Mouse (Mus musculus): Measurements from ENCODE around the gene Twnk. TPM values are rescaled to one million over a fixed set of nuclear protein-coding genes. Genes with fewer than 3 reads are reported as not detected.
"Not testable (repeated sequence)": the region's sequence is repeated elsewhere in the genome, so short reads cannot be mapped to it uniquely, and the experiment has no call there.

Twnk gene
- polyA plus RNA-seq, 1 experiment = 2.0 TPM

DNA sequence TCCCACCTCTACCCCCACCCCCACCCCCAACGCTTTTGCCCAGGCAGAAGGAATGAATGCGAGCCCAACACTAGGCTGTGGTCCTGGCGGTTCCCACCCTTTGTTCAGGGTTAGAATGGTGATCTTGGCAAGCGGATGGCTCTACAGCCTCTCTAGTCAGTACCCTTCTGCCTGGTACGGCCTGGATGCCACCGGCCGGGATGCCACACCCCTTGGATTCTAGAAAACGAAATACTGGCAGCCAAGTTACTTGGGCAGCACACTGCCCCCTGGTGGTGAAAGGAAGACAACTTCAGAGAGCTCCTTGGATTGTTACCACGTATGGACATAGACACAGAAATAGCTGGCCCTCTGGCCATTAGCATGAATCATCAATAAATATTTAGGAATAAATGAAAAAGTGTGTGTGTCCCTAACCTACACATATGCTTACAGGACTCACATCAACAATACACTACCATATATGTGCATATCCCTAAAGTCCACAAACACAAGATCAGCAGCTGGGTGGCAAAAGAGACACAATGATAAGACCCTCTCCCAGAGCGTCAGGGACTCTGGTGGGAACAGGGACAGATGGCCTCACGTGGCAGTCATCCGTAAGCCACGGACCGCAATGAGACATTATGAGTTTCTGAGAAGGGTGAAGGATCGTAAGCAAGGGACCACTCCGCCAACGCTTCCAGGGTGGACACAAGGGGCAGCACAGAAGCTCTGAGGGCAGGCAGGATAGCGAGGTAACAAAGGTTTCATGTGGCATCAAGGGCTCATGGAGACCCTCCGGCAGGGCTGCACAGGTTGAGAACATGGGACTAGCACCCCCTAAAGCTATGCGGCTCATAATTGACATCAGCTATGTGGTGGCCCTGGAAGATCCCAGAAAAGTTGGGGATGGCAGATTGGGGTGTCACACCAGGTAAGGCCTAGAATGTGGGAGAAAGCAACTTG is 25.6 kb downstream of the Twnk start:
- peaks cover 36% of the 10 kb centered on the region for H3K4me1 ChIP-seq
- H3K27me3 ChIP-seq (replicated peaks) = peaks cover 17% of the 10 kb centered on the region
- peaks cover 23% of the 10 kb centered on the region for H3K36me3 ChIP-seq (replicated peaks; ENCODE audit: low read length)
- no peaks in the 10 kb centered on the region for H3K9me3 ChIP-seq
- peak overlapping the region; percentile 91 for H3K4me3 ChIP-seq (replicated peaks)
- TF ChIP-seq GATA1 (IDR thresholded peaks at IDR 0.05; ENCODE audit: borderline replicate concordance, low read length) = no peak
- TF ChIP-seq FLI1 (IDR thresholded peaks at IDR 0.05; ENCODE audit: low read length) = no peak

DNA sequence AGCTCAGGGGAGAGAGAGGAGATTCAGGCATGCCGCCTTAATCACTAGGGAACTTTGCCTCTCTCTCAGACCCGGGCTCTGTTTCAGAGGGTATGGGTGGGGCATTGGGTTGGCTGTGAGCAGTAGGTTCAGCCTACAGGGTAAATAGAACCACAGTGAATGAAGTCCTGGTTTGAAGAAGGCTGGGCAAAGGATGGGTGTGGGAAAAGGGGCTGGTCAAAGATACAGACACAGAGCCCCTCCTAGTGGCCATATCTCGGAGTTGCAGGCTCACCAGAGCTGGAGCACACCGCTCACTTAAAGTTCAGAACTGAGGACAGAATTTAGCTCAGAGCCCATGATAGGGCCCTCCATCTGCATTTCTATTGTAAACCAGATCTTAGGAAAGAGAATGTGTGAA is 26.3 kb downstream of the Twnk start:
- peaks cover 23% of the 10 kb centered on the region for H3K27me3 ChIP-seq (replicated peaks)
- peaks cover 39% of the 10 kb centered on the region for H3K4me1 ChIP-seq
- TF ChIP-seq GATA1 (IDR thresholded peaks at IDR 0.05; ENCODE audit: borderline replicate concordance, low read length) = no peak
- no peak for TF ChIP-seq FLI1 (IDR thresholded peaks at IDR 0.05; ENCODE audit: low read length)
- H3K36me3 ChIP-seq (replicated peaks; ENCODE audit: low read length) = peaks cover 16% of the 10 kb centered on the region
- H3K4me3 ChIP-seq (replicated peaks) = no peak overlapping the region
- H3K9me3 ChIP-seq = no peaks in the 10 kb centered on the region

DNA sequence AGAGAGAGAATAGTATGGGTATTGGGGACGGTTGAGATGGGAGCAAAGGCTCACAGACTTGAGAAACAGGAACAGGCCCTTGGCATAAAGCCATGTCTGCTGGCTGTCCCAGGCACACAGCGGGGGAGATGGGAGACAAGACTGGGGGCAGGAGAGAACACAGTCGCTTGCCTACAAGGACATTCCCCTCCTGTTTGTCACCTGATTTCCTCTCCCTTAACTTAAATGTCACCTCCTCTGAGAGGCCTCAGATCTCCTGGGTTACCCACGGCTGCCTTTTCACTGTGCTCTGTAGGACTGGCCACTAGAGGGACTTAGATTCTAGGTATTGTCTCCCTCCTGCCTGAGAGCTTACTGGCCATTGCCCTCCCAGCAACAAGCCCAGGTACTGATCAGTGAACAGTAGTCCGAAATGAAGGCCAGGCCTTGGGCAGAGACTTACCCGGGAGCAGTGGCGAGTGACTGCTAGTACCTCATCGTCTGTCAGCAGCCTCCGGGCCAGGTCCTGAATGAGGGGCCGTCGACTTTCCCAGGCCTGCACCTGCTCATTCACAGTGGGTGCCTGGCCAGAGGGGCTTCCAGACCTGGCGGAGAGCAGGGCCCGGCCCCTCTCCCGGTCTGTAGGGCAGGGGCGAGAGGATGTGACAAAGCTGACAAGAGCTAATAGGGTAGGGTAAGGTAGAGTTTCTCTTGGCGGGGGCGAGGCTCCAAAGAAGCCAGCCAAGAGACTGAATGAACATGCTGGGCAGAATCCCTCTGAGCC is 27.3 kb downstream of the Twnk start:
- Histone ChIP-seq H3K27me3 (replicated peaks) (peaks cover 31% of the 10 kb centered on the region), H3K4me3 (replicated peaks) (no peak overlapping the region), H3K4me1 (peaks cover 47% of the 10 kb centered on the region), H3K36me3 (replicated peaks; ENCODE audit: low read length) (peaks cover 7% of the 10 kb centered on the region), H3K9me3 (no peaks in the 10 kb centered on the region)
- TF ChIP-seq GATA1 (IDR thresholded peaks at IDR 0.05; ENCODE audit: borderline replicate concordance, low read length) = no peak
- TF ChIP-seq FLI1 (IDR thresholded peaks at IDR 0.05; ENCODE audit: low read length) = no peak

DNA sequence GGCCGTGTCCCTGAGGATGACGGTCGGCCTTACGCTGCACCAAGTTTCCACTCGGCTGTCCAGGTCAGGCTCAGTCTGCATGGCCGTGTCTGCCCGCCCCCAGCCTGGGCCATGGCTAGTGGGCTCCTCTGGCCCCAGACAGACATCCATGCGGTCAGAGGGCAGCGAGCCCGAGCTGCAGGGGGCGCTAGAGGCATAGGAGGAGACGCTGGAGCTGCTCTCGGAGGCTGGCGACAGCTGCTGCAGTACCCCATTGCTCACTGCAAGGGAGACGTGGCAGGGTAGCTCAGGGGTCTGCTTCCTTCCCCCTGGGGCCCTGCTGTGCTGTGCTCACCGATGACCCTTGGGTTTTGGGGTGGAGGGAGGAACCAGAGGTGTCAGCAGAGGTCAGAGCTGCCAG is 31.4 kb downstream of the Twnk start:
- H3K9me3 ChIP-seq = no peaks in the 10 kb centered on the region
- peaks cover 28% of the 10 kb centered on the region for H3K4me1 ChIP-seq
- H3K27me3 ChIP-seq (replicated peaks) = peaks cover 58% of the 10 kb centered on the region
- H3K36me3 ChIP-seq (replicated peaks; ENCODE audit: low read length) = no peaks in the 10 kb centered on the region
- peak overlapping the region; percentile 74 for H3K4me3 ChIP-seq (replicated peaks)
- TF ChIP-seq GATA1 (IDR thresholded peaks at IDR 0.05; ENCODE audit: borderline replicate concordance, low read length) (no peak), FLI1 (IDR thresholded peaks at IDR 0.05; ENCODE audit: low read length) (no peak)

DNA sequence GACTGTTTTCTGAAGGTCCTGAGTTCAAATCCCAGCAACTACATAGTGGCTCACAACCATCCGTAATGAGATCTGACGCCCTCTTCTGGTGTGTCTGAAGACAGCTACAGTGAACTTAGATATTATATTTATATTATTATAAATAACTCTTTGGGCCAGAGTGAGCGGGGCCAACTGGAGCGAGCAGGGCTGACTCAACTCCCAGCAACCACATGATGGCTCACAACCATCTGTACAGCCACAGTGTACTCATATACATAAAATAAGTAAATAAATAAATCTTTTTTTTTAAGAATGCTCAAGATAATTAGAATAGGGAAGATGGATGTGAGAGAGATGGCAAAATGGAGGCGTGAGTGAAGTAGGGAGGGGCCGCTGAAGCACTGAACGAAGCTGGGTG is 32.7 kb downstream of the Twnk start:
- Histone ChIP-seq H3K4me1 (peaks cover 17% of the 10 kb centered on the region), H3K27me3 (replicated peaks) (peaks cover 67% of the 10 kb centered on the region)
- not testable (repeated sequence) for H3K9me3 ChIP-seq; H3K4me3 ChIP-seq (replicated peaks); H3K36me3 ChIP-seq (replicated peaks; ENCODE audit: low read length)

DNA sequence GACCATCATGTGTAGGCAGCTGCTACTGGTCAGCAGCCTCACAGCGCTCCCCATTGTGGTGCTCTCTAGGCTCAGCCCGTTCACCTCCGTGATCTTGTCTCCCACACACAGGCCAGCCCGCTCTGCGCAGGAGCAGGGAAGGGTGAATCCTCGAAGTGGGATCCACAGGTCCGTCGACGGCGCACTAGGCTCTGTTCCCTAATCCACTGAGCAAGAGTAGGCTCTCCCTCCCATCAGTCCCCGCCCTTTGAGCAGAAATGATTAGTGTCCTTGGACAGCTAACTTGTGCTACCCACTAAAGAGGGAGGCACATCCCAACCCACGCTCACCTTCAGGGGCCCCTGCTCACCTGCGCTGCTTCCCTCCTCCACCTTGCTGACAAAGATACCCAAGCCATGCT is 34.8 kb downstream of the Twnk start:
- Histone ChIP-seq H3K9me3 (no peaks in the 10 kb centered on the region), H3K4me3 (replicated peaks) (no peak overlapping the region), H3K27me3 (replicated peaks) (peaks cover 83% of the 10 kb centered on the region), H3K36me3 (replicated peaks; ENCODE audit: low read length) (no peaks in the 10 kb centered on the region), H3K4me1 (peaks cover 17% of the 10 kb centered on the region)
- TF ChIP-seq FLI1 (IDR thresholded peaks at IDR 0.05; ENCODE audit: low read length) (no peak), GATA1 (IDR thresholded peaks at IDR 0.05; ENCODE audit: borderline replicate concordance, low read length) (no peak)

DNA sequence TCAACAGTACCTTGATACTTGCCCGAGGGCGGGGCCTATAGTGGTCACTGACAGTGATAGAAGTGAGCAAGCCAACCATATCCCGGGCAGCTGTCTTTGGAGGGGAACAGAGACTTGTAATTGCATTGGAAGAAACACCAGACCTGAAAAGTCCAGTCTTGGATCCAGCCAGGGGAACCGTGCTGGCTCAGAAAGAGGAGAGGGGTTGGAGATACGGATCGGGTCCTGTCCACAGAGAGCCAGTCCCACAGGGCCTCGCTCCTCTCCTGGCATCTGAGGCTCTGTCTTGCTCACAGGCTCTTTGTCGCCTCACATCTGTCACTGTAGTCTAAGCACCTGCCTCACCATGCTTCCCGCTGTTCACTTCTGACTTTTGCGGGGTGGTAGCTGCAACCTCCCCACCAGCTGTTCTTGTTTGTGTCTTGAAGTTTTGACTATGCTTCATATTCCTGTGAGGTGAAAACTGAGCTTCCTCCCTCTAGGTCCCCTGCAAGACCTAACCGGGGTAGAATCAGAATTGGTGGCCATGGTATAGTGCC is 39.0 kb downstream of the Twnk start:
- no peak overlapping the region for H3K4me3 ChIP-seq (replicated peaks)
- no peak for TF ChIP-seq GATA1 (IDR thresholded peaks at IDR 0.05; ENCODE audit: borderline replicate concordance, low read length)
- no peak for TF ChIP-seq FLI1 (IDR thresholded peaks at IDR 0.05; ENCODE audit: low read length)
- peaks cover 42% of the 10 kb centered on the region for H3K4me1 ChIP-seq
- H3K9me3 ChIP-seq = no peaks in the 10 kb centered on the region
- peaks cover 6% of the 10 kb centered on the region for H3K36me3 ChIP-seq (replicated peaks; ENCODE audit: low read length)
- H3K27me3 ChIP-seq (replicated peaks) = peaks cover 67% of the 10 kb centered on the region

DNA sequence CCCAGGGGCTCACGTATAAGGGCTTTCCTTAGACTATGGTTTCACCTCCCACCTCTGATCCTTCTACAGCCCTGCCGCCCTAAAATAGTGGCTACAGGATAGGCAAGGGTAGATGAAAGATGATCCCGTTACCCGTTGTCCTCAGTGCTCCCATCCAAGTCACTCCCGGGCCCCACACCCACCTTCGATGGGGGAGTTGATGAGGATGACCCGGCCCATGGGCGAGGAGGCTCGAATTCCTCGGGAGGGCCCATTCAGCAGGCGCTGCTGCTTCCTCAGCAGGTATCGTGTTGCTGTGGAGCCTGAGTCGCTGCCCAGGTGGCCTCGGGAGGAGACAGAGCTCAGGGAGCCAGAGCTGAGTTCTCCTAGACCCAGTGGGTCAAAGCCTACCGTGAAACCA is 39.8 kb downstream of the Twnk start:
- H3K4me1 ChIP-seq = peaks cover 42% of the 10 kb centered on the region
- H3K27me3 ChIP-seq (replicated peaks) = peaks cover 59% of the 10 kb centered on the region
- H3K4me3 ChIP-seq (replicated peaks) = no peak overlapping the region
- H3K36me3 ChIP-seq (replicated peaks; ENCODE audit: low read length) = peaks cover 14% of the 10 kb centered on the region
- no peaks in the 10 kb centered on the region for H3K9me3 ChIP-seq
- TF ChIP-seq FLI1 (IDR thresholded peaks at IDR 0.05; ENCODE audit: low read length) (no peak), GATA1 (IDR thresholded peaks at IDR 0.05; ENCODE audit: borderline replicate concordance, low read length) (no peak)

DNA sequence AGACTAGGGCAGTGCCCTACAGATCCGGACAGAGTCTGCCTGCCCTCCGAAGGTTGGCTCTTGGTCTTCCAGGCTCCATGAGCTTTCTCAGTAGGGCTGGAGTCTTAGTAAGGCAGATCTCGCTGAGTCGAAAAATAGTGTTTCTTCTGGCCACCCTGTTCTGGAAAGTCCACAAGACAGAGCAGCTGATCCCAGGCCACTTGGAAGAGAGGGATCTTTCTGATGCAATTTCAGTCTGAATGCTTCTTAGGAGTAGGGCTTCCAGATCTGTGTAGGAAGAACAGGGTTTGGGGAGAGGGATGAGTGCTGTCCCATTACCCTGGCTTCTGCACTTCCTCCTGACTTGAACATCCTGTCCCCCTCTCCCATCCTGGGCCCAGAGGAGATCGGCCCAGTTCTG is 40.2 kb downstream of the Twnk start, which contains the start of gene Pdzd7:
Pdzd7 (minus strand) TSS at position 67 of the 400 bp plus-strand sequence.
- H3K4me3 ChIP-seq (replicated peaks) = peak within 1 kb of the TSS; percentile 91
- peaks cover 55% of the 10 kb centered on the region for H3K27me3 ChIP-seq (replicated peaks)
- H3K9me3 ChIP-seq = no peaks in the 10 kb centered on the region
- peaks cover 18% of the 10 kb centered on the region for H3K36me3 ChIP-seq (replicated peaks; ENCODE audit: low read length)
- TF ChIP-seq FLI1 (IDR thresholded peaks at IDR 0.05; ENCODE audit: low read length) = no peak
- no peak for TF ChIP-seq GATA1 (IDR thresholded peaks at IDR 0.05; ENCODE audit: borderline replicate concordance, low read length)
- H3K4me1 ChIP-seq = peaks cover 41% of the 10 kb centered on the region
